Mouse (Mus musculus) forebrain, embryonic 14.5 days (tissue): ENCODE results near the gene Gm30737. TPM values are rescaled to one million over a fixed set of nuclear protein-coding genes. Genes with fewer than 3 reads are reported as not detected.
"Not testable (repeated sequence)": the region's sequence is repeated elsewhere in the genome, so short reads cannot be mapped to it uniquely, and the experiment has no call there.

Experiments used
- ATAC-seq: fragments of 200-750 bp; cut with Nextera tagmentation; 2 replicates; pipeline ENCODE4 v1.8.0; 2017; ENCODE audit warnings: mild to moderate bottlenecking, moderate library complexity
- DNase-seq: peaks from one replicate; pipeline ENCODE4 v3.0.0-alpha.2; 2015; ENCODE audit warnings: low spot score
- H3K27ac ChIP-seq: fragments of 300-500 bp; sonication (generic); 2 replicates; pipeline ENCODE4 v1.5.1; 2014; ENCODE audit warnings: low read depth, mild to moderate bottlenecking, control low read depth, low read length, moderate library complexity
- H3K27me3 ChIP-seq: fragments of 300-500 bp; sonication (generic); replicated peaks from 2 replicates; pipeline ENCODE4 v1.6.1; 2014; ENCODE audit warnings: low read length, control low read depth, mixed read lengths; ENCODE audit not compliant: control insufficient read depth, insufficient read depth
- H3K36me3 ChIP-seq: fragments of 300-500 bp; sonication (generic); 2 replicates; pipeline ENCODE4 v1.6.1; 2014; ENCODE audit warnings: low read length, control low read depth; ENCODE audit not compliant: control insufficient read depth, insufficient read depth
- H3K4me1 ChIP-seq: fragments of 300-500 bp; sonication (generic); 2 replicates; pipeline ENCODE4 v1.6.1; 2014; ENCODE audit warnings: antibody characterized with exemption, low read length, control low read depth; ENCODE audit not compliant: control insufficient read depth, insufficient read depth
- H3K4me2 ChIP-seq: fragments of 300-500 bp; sonication (generic); 2 replicates; pipeline ENCODE4 v1.6.1; 2014; ENCODE audit warnings: mild to moderate bottlenecking, control low read depth, low read length
- H3K4me3 ChIP-seq: fragments of 300-500 bp; sonication (generic); 2 replicates; pipeline ENCODE4 v1.5.1; 2014; ENCODE audit warnings: low read depth, low read length, control low read depth
- H3K9ac ChIP-seq: fragments of 300-500 bp; sonication (generic); 2 replicates; pipeline ENCODE4 v1.6.1; 2014; ENCODE audit warnings: mild to moderate bottlenecking, low read length, control low read depth, moderate library complexity
- H3K9me3 ChIP-seq: fragments of 300-500 bp; sonication (generic); replicated peaks from 2 replicates; pipeline ENCODE4 v1.6.1; 2016; ENCODE audit warnings: low read length, control low read depth, mixed read lengths; ENCODE audit not compliant: control insufficient read depth
- WGBS: fragments of 180-500 bp; shearing (Covaris S2); extraction: QIAGEN DNeasy Blood & Tissue Kit; methylation state at CpG from one replicate; pipeline ENCODE4 v1.1.7; 2014; 5-methylcytosine and 5-hydroxymethylcytosine counted together
- polyA plus RNA-seq: library from polyadenylated mRNA; unstranded; fragments of >200 nt; fragmentation: Nextera tagmentation; extraction: Ambion mirVana; gene quantifications from 2 replicates; pipeline ENCODE4 v1.2.1, GENCODE M21; 2014

Gene Gm30737
- not detected in 2 replicates for polyA plus RNA-seq

DNA sequence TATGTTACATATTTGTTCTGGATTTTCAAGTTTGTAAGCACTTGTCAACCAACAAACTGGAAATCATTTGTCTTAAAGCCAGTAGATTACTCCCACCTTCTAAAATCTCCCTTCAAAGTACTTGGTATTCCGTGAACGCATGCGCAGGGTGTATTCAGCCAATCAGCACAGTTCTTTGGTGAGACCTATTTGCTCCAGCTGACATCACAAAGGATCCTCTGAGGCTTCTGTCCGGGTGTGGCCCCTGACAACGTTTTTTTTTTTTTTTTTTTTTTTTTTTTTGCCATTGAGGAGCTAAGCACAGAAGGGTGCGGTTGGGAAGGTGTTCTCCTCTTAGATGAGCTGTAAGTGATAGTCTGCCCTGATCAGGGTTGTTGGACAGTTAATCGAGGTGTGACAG, at the start of gene Gm30737:
TSS of gene Gm30737 (plus strand) at position 301 of the 400 bp plus-strand sequence.
- DNase-seq, H3K4me3 ChIP-seq, H3K9me3 ChIP-seq, ATAC-seq, H3K36me3 ChIP-seq, H3K27ac ChIP-seq, H3K4me2 ChIP-seq, H3K4me1 ChIP-seq, H3K27me3 ChIP-seq, H3K9ac ChIP-seq: not testable (repeated sequence)
- no CpG with 5 or more reads among the region's 7 CpGs for WGBS
